Mouse (Mus musculus): Measurements from ENCODE around the gene Snorc. TPM values are rescaled to one million over a fixed set of nuclear protein-coding genes. Genes with fewer than 3 reads are reported as not detected.

The Snorc gene
- polyA plus RNA-seq, 1 experiment from 2014 or later: not detected

DNA sequence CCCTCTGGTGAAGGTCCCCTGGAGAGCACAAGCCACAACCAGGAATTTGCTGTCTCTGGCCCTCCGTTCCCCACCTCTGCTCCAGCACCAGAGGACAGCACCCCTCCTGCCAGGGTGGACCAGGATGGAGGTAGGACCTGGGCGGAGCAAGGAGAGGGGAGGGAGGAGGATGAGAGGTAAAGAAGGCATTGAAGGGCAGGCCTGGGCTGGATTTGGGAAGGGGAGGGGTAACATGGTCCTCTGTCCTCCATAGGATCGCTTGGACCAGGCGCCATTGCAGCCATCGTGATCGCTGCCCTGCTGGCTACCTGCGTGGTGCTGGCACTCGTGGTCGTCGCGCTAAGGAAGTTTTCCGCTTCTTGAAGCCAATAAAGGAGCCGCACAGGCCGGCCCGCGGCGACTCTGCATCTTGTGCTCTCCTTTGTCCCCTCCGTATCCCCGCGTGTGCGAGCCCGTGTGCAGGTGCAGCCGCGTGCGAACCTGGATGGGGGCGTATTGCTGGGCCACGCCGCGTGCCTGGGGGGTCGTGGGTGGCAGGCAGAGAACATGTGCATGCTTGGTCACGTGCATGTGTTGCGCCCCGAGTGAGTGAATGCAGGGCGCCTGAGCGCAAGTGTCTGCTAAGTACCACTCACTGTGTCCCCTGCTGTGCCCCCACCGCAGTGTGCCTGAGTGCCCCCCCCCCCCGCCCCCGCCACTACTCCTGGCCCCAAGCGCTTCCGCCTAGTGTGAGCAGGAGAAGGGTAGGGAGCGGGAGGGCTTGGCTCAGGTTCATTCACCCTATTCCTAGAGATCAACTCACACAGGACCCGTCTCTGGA is 5.2 kb downstream of the Snorc start:
- H3K9ac ChIP-seq: peak overlapping the region; percentile 47; the same call in 1 of the 2 replicates
- H3K27me3 ChIP-seq (replicated peaks): peaks cover 54% of the 10 kb centered on the region
- peaks cover 7% of the 10 kb centered on the region for H3K4me1 ChIP-seq (replicated peaks)
- ATAC-seq (ENCODE audit: insufficient number of reproducible peaks, low FRiP score): no peak
- 3% methylated on average over 42 of the region's 42 CpGs for WGBS
- no peaks in the 10 kb centered on the region for H3K9me3 ChIP-seq (replicated peaks)
- H3K4me3 ChIP-seq: peak overlapping the region; percentile 43
- H3K36me3 ChIP-seq: no peaks in the 10 kb centered on the region
- H3K27ac ChIP-seq (ENCODE audit: poor library complexity, severe bottlenecking): no peak overlapping the region
- peak overlapping the region; percentile 77 for H3K4me2 ChIP-seq

DNA sequence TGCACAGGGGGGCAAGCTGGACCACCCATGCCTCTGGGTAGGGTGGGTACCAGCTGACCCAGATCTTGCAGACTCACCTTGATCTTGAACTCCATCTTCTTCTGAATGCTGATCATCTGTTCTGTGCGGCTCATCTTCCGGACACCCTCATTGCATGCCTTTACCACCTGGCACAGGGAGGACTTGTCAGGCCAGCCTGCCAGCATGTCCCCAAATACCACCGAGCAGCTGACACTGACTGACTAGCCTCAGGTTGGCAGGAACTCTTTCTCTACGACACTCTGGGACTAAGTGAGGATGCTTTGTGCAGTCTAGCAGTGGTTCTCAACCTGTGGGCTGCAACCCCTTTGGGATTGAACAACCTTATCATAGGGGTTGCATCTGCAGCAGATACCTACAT is 12.5 kb downstream of the Snorc start:
- Histone ChIP-seq H3K4me3 (no peak overlapping the region), H3K27ac (ENCODE audit: poor library complexity, severe bottlenecking) (no peak overlapping the region), H3K4me2 (no peak overlapping the region), H3K9ac (no peak overlapping the region), H3K27me3 (replicated peaks) (peaks cover 16% of the 10 kb centered on the region), H3K9me3 (replicated peaks) (no peaks in the 10 kb centered on the region), H3K36me3 (no peaks in the 10 kb centered on the region), H3K4me1 (replicated peaks) (no peaks in the 10 kb centered on the region)
- WGBS: 81% methylated on average over 4 of the region's 4 CpGs
- ATAC-seq (ENCODE audit: insufficient number of reproducible peaks, low FRiP score): no peak

DNA sequence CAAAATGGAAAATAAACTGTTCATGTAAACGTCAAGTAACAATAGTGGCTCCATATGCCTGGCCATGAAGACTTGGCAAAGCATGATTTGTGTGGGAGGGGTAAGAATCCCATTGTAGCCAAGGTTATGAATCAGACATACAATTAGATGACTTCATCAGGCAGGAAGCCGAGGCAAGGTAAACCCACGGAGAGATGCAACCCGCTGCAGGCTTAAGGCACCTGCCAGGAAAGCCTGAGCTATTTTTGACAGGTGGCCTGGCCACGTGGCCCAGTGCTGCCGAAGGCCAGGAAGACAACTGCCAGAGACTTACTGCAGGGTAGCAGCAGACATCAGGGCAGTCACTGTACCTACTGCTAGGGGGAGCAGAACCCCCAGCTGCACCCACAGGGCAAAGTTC is 16.3 kb downstream of the Snorc start:
- Histone ChIP-seq H3K27ac (ENCODE audit: poor library complexity, severe bottlenecking) (no peak overlapping the region), H3K27me3 (replicated peaks) (no peaks in the 10 kb centered on the region), H3K9ac (no peak overlapping the region), H3K9me3 (replicated peaks) (no peaks in the 10 kb centered on the region), H3K4me1 (replicated peaks) (no peaks in the 10 kb centered on the region), H3K4me2 (no peak overlapping the region), H3K4me3 (no peak overlapping the region), H3K36me3 (no peaks in the 10 kb centered on the region)
- no peak for ATAC-seq (ENCODE audit: insufficient number of reproducible peaks, low FRiP score)
- WGBS: 48% methylated on average over 6 of the region's 6 CpGs

DNA sequence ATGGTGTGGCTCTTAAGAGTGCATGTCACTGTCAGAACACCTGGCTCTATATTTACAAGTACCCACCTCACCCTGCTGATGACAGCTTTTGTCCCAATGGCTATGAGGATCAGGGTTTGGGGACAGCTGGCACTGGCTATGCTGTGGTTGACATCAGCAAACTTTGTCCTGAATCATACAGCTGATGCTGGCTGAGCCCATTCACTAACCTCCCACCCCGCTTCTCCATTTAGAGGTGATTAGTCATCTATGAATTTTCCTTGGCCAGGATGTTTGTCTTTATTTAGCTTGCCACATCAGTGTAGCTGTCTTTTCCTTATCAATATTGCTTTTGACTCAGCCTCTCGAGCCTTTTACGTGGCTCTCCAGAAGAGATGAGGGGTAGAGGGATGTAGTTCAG is 22.2 kb downstream of the Snorc start:
- no peak overlapping the region for H3K9ac ChIP-seq
- H3K4me1 ChIP-seq (replicated peaks): no peaks in the 10 kb centered on the region
- H3K27ac ChIP-seq (ENCODE audit: poor library complexity, severe bottlenecking): no peak overlapping the region
- H3K4me3 ChIP-seq: no peak overlapping the region
- WGBS: 43% methylated on average over 3 of the region's 3 CpGs
- ATAC-seq (ENCODE audit: insufficient number of reproducible peaks, low FRiP score): no peak
- 0 out of 2 replicates have a peak, but pooled peaks cover 5% of the 10 kb centered on the region for H3K9me3 ChIP-seq (replicated peaks)
- no peak overlapping the region for H3K4me2 ChIP-seq
- H3K36me3 ChIP-seq: no peaks in the 10 kb centered on the region
- H3K27me3 ChIP-seq (replicated peaks): no peaks in the 10 kb centered on the region

DNA sequence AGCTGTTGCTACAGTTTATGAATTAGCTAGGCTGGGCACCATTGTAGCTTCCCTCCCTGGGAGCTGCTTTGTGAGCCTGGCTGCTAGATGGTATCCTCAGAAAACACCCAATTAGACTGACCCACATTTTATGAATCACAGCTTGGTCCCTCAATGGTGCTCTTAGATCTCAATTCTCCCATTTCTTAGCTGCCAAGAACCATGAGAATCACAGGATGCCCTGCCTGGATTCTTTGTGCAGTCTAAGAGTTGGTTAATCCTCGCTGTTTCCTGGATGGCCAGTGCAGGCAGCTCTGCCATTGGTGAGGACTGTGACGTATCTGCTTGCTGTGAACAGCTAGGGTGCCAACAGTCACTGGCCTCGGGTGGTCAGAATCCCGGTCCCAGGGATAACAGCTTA is 23.5 kb downstream of the Snorc start:
- Histone ChIP-seq H3K4me2 (no peak overlapping the region), H3K9ac (no peak overlapping the region), H3K36me3 (no peaks in the 10 kb centered on the region), H3K27ac (ENCODE audit: poor library complexity, severe bottlenecking) (no peak overlapping the region), H3K27me3 (replicated peaks) (0 out of 2 replicates have a peak, but pooled peaks cover 1% of the 10 kb centered on the region), H3K4me3 (no peak overlapping the region), H3K9me3 (replicated peaks) (0 out of 2 replicates have a peak, but pooled peaks cover 5% of the 10 kb centered on the region), H3K4me1 (replicated peaks) (no peaks in the 10 kb centered on the region)
- WGBS: 61% methylated on average over 4 of the region's 4 CpGs
- ATAC-seq (ENCODE audit: insufficient number of reproducible peaks, low FRiP score): no peak

DNA sequence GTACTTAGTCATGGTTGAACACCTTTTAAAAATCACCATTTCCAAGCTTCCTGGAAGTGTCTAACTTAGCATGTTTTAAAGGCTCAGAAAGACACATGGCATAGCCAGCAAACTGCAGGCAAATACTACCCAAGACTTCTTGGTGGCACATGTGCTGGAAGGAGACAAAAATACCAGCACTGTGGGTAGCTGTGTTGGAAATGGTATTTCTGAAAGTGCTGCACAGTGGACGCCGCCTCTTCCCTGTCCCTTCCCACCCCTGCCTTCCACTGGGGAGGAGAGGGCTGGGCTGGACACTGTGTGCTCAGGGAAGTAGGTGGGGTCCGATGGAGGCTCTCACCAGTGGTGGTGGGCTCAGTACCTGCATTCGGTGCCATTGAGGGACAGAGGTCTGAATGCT is 35.5 kb downstream of the Snorc start:
- H3K4me2 ChIP-seq: no peak overlapping the region
- no peak overlapping the region for H3K9ac ChIP-seq
- ATAC-seq (ENCODE audit: insufficient number of reproducible peaks, low FRiP score): no peak
- no peaks in the 10 kb centered on the region for H3K9me3 ChIP-seq (replicated peaks)
- 81% methylated on average over 4 of the region's 4 CpGs for WGBS
- peaks cover 63% of the 10 kb centered on the region for H3K27me3 ChIP-seq (replicated peaks)
- peaks cover 11% of the 10 kb centered on the region for H3K4me1 ChIP-seq (replicated peaks)
- H3K4me3 ChIP-seq: no peak overlapping the region
- no peak overlapping the region for H3K27ac ChIP-seq (ENCODE audit: poor library complexity, severe bottlenecking)
- no peaks in the 10 kb centered on the region for H3K36me3 ChIP-seq

DNA sequence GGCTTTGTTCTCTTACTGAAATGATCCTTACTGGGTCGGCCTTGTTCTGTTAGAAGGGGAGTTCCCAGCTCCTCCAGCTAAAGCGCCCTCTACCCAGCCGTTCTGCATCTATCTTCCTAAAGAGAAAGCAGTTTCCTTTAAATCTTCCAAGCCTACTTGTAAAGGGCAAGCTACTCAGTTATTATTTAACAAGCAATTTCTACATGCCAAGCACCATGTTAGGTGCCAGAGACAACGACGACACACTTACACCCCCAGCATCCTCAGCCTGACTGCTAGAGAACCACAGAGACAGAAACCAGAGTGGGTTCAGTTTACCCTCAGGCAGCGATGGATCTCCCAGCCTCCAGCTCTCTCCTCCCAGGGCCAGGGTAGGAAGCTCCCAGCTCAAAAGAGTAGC is 37.8 kb downstream of the Snorc start:
- ATAC-seq (ENCODE audit: insufficient number of reproducible peaks, low FRiP score): no peak
- H3K9me3 ChIP-seq (replicated peaks): 0 out of 2 replicates have a peak, but pooled peaks cover 1% of the 10 kb centered on the region
- no peak overlapping the region for H3K4me2 ChIP-seq
- 62% methylated on average over 6 of the region's 6 CpGs for WGBS
- H3K36me3 ChIP-seq: no peaks in the 10 kb centered on the region
- peaks cover 81% of the 10 kb centered on the region for H3K27me3 ChIP-seq (replicated peaks)
- no peak overlapping the region for H3K27ac ChIP-seq (ENCODE audit: poor library complexity, severe bottlenecking)
- peaks cover 11% of the 10 kb centered on the region for H3K4me1 ChIP-seq (replicated peaks)
- H3K4me3 ChIP-seq: no peak overlapping the region
- H3K9ac ChIP-seq: no peak overlapping the region

DNA sequence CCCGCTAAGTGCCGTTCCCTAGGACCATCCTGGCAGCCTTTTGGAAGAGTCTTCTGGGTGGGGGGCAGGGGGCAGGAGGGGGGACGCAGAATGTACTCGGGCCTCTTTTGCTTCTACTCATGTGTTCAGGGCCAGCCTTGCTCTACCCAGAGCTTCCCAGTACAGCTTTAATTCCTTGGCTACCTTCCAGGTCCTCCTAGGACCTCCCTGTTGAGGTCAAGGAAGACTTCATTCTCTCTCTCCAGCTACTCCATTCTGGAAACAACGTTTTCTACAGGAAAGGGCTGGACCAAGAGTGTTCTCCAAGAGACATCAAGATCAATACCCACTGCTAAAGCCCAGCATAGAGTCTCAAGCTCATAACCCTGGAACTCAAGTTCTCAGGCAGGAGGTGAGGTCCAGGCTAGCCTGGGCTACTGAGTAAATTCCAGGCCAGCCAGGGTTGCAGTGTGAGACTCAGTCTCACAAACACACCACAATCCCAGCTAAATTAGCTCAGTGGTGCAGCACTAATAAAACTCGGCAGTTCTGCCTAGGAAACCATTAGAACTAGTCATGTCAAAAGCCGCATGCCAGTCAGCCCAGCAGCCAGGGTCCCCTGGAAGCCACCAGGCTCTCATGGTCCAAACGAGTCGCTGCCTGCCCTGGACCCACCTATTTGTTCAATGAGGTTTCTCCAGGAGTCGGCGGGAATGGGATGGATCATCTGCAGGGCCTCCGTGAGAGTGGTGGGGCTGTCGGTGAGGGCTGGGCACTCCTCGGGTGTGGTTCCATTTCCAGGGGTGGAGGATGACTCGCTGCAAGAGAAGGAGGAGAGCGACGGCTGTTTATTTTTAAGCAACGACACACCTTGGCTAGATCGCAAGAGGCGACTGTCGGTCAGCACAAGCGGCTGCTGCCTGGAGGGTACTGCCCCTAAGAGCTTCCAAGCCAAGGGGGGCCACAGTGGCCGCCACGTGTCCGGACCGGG is 38.8 kb downstream of the Snorc start:
- H3K9me3 ChIP-seq (replicated peaks): 0 out of 2 replicates have a peak, but pooled peaks cover 5% of the 10 kb centered on the region
- peak overlapping the region; percentile 73 for H3K4me3 ChIP-seq
- no peaks in the 10 kb centered on the region for H3K36me3 ChIP-seq
- 16% methylated on average over 26 of the region's 26 CpGs for WGBS
- peak overlapping the region; percentile 99 for H3K4me2 ChIP-seq
- H3K27ac ChIP-seq (ENCODE audit: poor library complexity, severe bottlenecking): no peak overlapping the region
- H3K4me1 ChIP-seq (replicated peaks): peaks cover 11% of the 10 kb centered on the region
- H3K27me3 ChIP-seq (replicated peaks): peaks cover 76% of the 10 kb centered on the region
- no peak for ATAC-seq (ENCODE audit: insufficient number of reproducible peaks, low FRiP score)
- H3K9ac ChIP-seq: peak overlapping the region; percentile 69; the same call in 1 of the 2 replicates

DNA sequence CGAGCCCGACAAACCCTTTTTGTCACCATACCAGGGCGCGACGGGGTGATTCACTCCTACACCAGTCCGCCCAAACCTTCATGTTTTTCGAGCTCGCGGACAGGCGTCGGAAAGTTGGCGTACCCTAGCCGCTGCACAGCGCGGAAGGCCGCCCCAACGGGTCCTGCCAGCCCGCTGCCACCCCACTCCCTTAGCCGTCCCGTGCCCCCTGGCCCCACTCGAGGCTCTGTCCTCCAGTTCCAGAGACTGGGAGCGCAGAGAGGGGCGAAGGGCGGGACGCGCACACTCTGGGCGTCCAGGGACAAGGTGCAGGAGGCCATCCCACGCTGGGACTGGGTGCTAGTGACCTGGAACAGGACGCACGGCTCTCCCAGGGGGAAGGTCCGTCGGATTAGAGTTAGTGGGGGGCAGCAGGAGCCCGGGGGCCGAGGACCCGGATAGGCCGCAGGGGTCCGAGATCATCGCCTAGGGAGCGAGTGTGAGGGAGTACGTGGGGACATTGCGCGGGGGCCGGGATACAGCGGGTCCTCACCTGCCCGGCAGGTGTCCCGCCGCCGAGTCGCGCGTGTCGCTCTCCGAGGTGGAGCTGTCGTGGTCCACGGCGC is 39.6 kb downstream of the Snorc start, which contains the start of gene Neu2:
TSS of gene Neu2 (plus strand) at position 329 of the 605 bp plus-strand sequence.
- ATAC-seq (ENCODE audit: insufficient number of reproducible peaks, low FRiP score): peak; percentile 24; the same call in 1 of the 2 replicates
- 1% methylated on average over 56 of the region's 56 CpGs for WGBS
- H3K4me1 ChIP-seq (replicated peaks): peaks cover 11% of the 10 kb centered on the region
- peaks cover 68% of the 10 kb centered on the region for H3K27me3 ChIP-seq (replicated peaks)
- no peak within 1 kb of the TSS for H3K27ac ChIP-seq (ENCODE audit: poor library complexity, severe bottlenecking)
- H3K9me3 ChIP-seq (replicated peaks): 0 out of 2 replicates have a peak, but pooled peaks cover 5% of the 10 kb centered on the region
- peak within 1 kb of the TSS; percentile 73 for H3K4me3 ChIP-seq
- no peaks in the 10 kb centered on the region for H3K36me3 ChIP-seq
- H3K9ac ChIP-seq: peak within 1 kb of the TSS; percentile 69
- H3K4me2 ChIP-seq: peak within 1 kb of the TSS; percentile 99

DNA sequence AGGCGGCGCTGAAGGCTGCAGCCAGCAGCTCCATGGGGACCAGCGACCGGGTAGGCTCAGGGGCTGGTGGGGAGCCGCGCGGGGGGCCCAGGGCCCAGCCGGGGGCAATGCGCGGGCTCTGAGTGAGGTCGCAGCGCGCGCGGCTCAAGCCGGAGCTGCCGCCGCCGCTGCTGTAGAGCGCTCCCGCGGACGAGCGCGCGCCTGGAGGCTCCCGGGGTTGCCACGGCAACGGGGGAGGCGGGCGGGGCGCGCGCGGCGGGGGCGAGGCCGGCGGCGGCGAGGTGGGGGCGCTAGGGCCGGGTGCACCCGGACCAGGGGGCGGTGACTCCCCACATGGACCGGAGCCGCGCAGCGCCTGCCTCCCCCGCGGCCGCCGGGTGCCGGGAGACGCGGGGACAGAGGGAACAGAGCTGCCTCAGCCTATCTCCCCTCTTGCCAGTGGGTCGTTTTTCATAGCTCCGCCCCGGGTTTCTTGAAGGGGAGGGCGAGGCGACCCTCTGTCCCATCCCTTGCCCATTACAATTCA is 40.2 kb downstream of the Snorc start:
- Histone ChIP-seq H3K27me3 (replicated peaks) (peaks cover 63% of the 10 kb centered on the region), H3K4me2 (peak overlapping the region; percentile 99)
- under 1% methylated on average over 60 of the region's 61 CpGs for WGBS

More for the DNA sequence above, 40.2 kb downstream of the Snorc start:
- peaks cover 11% of the 10 kb centered on the region for H3K4me1 ChIP-seq (replicated peaks)
- ATAC-seq (ENCODE audit: insufficient number of reproducible peaks, low FRiP score): peak; percentile 72
- no peaks in the 10 kb centered on the region for H3K36me3 ChIP-seq
- peak overlapping the region; percentile 73 for H3K4me3 ChIP-seq
- no peak overlapping the region for H3K27ac ChIP-seq (ENCODE audit: poor library complexity, severe bottlenecking)
- H3K9me3 ChIP-seq (replicated peaks): 0 out of 2 replicates have a peak, but pooled peaks cover 5% of the 10 kb centered on the region
- peak overlapping the region; percentile 69 for H3K9ac ChIP-seq

Data from heart, embryonic 12.5 days (tissue).